Mouse (Mus musculus): ENCODE measurements around the gene Gclc. TPM values are rescaled to one million over a fixed set of nuclear protein-coding genes. Genes with fewer than 3 reads are reported as not detected.

The Gclc gene
- total and polyA plus RNA-seq, 3 experiments = 20.4 to 84.8 (median 35.7) TPM

- no peak overlapping the region for H3K4me3 ChIP-seq (replicated peaks in 1 of 3; ENCODE audit: low read depth in 2 of 3, low read length in 2 of 3, poor library complexity in 1 of 3)
- H3K4me1 ChIP-seq (ENCODE audit: control insufficient read depth in 1 of 2, insufficient read depth in 2 of 2) = no peaks in the 10 kb centered on the region
- H3K9ac ChIP-seq (ENCODE audit: insufficient read depth, low read depth) = no peak overlapping the region
- H3K79me2 ChIP-seq (replicated peaks; ENCODE audit: control insufficient read depth, extremely low read depth, insufficient read depth, poor library complexity, severe bottlenecking) = 0 out of 2 replicates have a peak, but pooled peaks cover 3% of the 10 kb centered on the region
- TF ChIP-seq PAX5 (IDR thresholded peaks at IDR 0.05; ENCODE audit: low read length) = no peak
- TF ChIP-seq JUND (conservative IDR thresholded peaks at IDR 0.05; ENCODE audit: low read depth, low read length) = no peak
- TF ChIP-seq USF2 (conservative IDR thresholded peaks at IDR 0.05; ENCODE audit: low read depth, low read length) = no peak
- TF ChIP-seq ETS1 (conservative IDR thresholded peaks at IDR 0.05; ENCODE audit: low read depth, low read length) = no peak
- no peak for TF ChIP-seq EP300 (IDR thresholded peaks at IDR 0.05; ENCODE audit: low read length)
- TF ChIP-seq GABPA (IDR thresholded peaks at IDR 0.05; ENCODE audit: insufficient replicate concordance, low read depth, low read length) = no peak
- in situ Hi-C loops (cut with MboI; ENCODE audit: low pct_ligation_motif_present, low pct_unique_long_range_greater_than_20kb, low sequenced_read_pairs) (loop anchor here (10.0 kb wide), 1 partner anchor 77 kb away; no protein-coding TSS in a partner anchor), dilution Hi-C loops (cut with MboI; ENCODE audit: extremely low pct_ligation_motif_present, extremely low pct_unique_long_range_greater_than_20kb, low sequenced_read_pairs) (no loop called here)
- no peaks in the 10 kb centered on the region for H3K9me3 ChIP-seq (replicated peaks; ENCODE audit: low read length)
- no peaks in the 10 kb centered on the region for H3K27me3 ChIP-seq (replicated peaks)
- H3K36me3 ChIP-seq (replicated peaks in 1 of 2; ENCODE audit: control insufficient read depth in 1 of 2, insufficient read depth in 1 of 2, low read length in 1 of 2) = peaks cover 16 to 83% of the 10 kb centered on the region in 2 experiments
- no peak overlapping the region for H3K27ac ChIP-seq (ENCODE audit: insufficient read depth, low read depth)
- no peak overlapping the region for H3K4me2 ChIP-seq (ENCODE audit: insufficient read depth, low read depth, poor library complexity, severe bottlenecking)
- DNase-seq (ENCODE audit: extremely low read depth) = no peak
Observed at GRCm38 (mm10) chr9:77771765-77772383, 17.5 kb downstream of the Gclc start.

GRCm38 (mm10) chr9:77776720-77777515, 22.6 kb downstream of the Gclc start:
- Histone ChIP-seq H3K9me3 (replicated peaks; ENCODE audit: low read length) (no peaks in the 10 kb centered on the region), H3K4me3 (replicated peaks in 1 of 3; ENCODE audit: low read depth in 2 of 3, low read length in 2 of 3, poor library complexity in 1 of 3) (no peak overlapping the region), H3K9ac (ENCODE audit: insufficient read depth, low read depth) (no peak overlapping the region), H3K27me3 (replicated peaks) (no peaks in the 10 kb centered on the region), H3K4me2 (ENCODE audit: insufficient read depth, low read depth, poor library complexity, severe bottlenecking) (no peak overlapping the region), H3K4me1 (ENCODE audit: control insufficient read depth in 1 of 2, insufficient read depth in 2 of 2) (peaks cover 0 to 4% of the 10 kb centered on the region in 2 experiments; a peak in 1 of 4 replicates), H3K36me3 (replicated peaks in 1 of 2; ENCODE audit: control insufficient read depth in 1 of 2, insufficient read depth in 1 of 2, low read length in 1 of 2) (peaks cover 46 to 87% of the 10 kb centered on the region in 2 experiments), H3K27ac (ENCODE audit: insufficient read depth, low read depth) (no peak overlapping the region), H3K79me2 (replicated peaks; ENCODE audit: control insufficient read depth, extremely low read depth, insufficient read depth, poor library complexity, severe bottlenecking) (no peaks in the 10 kb centered on the region)
- dilution Hi-C loops (cut with MboI; ENCODE audit: extremely low pct_ligation_motif_present, extremely low pct_unique_long_range_greater_than_20kb, low sequenced_read_pairs) (no loop called here), in situ Hi-C loops (cut with MboI; ENCODE audit: low pct_ligation_motif_present, low pct_unique_long_range_greater_than_20kb, low sequenced_read_pairs) (loop anchor here (10.0 to 25.0 kb wide), 2 partner anchors 82 to 365 kb away; no protein-coding TSS in a partner anchor)
- no peak for DNase-seq (ENCODE audit: extremely low read depth)
- TF ChIP-seq JUND (conservative IDR thresholded peaks at IDR 0.05; ENCODE audit: low read depth, low read length) (no peak), MAZ (IDR thresholded peaks at IDR 0.05; ENCODE audit: low read depth, low read length) (no peak), NELFE (IDR thresholded peaks at IDR 0.05; ENCODE audit: low read depth, low read length) (no peak), USF1 (IDR thresholded peaks at IDR 0.05; ENCODE audit: low read depth, low read length) (no peak), MYC (IDR thresholded peaks at IDR 0.05; ENCODE audit: low read depth, low read length) (no peak), USF2 (conservative IDR thresholded peaks at IDR 0.05; ENCODE audit: low read depth, low read length) (no peak), CHD2 (IDR thresholded peaks at IDR 0.05; ENCODE audit: low read length) (no peak), KAT2A (IDR thresholded peaks at IDR 0.05; ENCODE audit: insufficient replicate concordance, low read length) (no peak), SMC3 (IDR thresholded peaks at IDR 0.05; ENCODE audit: low read depth, low read length) (no peak)
